Mouse (Mus musculus) neural tube, embryonic 10.5 days (tissue): ENCODE results near the gene Tmem209.

Experiments
- DNase-seq: peaks from one replicate; pipeline ENCODE4 v3.0.0-alpha.2; 2017; ENCODE audit warnings: low spot score; ENCODE audit errors: extremely low spot score

Gene Tmem209

GRCm38 (mm10) chr6:30465586-30465985 is 44.0 kb downstream of the Tmem209 start:
- no peak for DNase-seq

- no peak for DNase-seq
Measured at GRCm38 (mm10) chr6:30462822-30463221, 46.8 kb downstream of the Tmem209 start.

- no peak for DNase-seq
Measured at GRCm38 (mm10) chr6:30461755-30462344, 47.7 kb downstream of the Tmem209 start.

DNA sequence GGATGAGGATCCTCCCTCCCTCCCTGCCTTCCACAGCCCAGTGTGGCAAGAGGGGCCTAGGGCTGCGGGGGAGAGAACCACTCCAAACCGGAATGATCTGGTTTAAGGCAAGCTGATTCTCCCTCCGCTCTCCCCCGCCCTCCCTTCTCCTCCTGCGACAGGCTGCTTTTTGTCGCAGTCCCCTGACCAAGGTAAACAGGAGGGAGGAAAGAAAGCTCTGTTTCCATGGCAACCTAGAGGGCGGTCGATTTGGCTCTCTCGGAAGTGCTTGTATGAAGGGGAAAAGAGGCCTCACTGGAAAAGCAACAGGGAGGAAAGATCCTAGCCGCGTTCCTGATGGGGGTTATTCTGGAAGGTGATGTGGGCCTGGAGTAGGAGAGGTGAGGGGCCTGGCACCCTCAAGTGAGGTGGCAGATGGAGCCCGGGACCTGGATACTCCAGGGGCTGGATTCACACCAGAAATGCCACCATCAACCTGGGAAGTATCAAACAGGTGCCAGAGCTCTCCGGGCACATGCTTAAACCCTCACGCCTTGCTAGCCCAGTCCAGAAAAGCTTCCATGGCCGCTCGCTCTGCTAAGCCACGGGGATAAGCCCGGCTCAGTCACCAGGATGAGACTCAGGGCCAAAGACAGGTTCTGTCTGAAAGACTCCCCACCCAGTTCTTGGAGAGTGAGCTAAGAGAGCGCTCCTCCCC is 48.7 kb downstream of the Tmem209 start:
- DNase-seq: peak; percentile 87

GRCm38 (mm10) chr6:30459811-30460749 is 49.5 kb downstream of the Tmem209 start:
- peak; percentile 87 for DNase-seq

- no peak for DNase-seq
Measured at GRCm38 (mm10) chr6:30459056-30459747, 50.4 kb downstream of the Tmem209 start.

DNA sequence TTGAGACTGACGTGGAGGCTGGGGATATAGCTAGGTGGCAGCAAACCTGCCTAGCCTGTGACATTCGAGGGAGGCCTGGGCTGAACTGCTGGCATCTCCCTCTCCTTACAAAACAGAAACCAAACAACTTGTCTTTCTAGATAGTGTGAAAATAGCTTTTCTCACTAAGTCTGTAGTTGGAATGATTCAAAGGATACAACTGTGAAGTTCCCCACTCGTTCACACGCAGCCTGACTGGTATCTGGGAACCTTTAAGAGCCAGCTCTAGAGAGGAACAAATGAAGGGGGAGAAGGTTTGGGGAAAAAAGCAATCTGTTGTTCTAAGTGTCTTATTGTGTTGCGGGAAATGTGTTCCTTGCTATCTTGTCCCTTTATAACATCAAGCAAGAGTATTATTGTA is 51.0 kb downstream of the Tmem209 start:
- no peak for DNase-seq

GRCm38 (mm10) chr6:30456991-30457390 is 52.6 kb downstream of the Tmem209 start:
- DNase-seq: no peak

DNA sequence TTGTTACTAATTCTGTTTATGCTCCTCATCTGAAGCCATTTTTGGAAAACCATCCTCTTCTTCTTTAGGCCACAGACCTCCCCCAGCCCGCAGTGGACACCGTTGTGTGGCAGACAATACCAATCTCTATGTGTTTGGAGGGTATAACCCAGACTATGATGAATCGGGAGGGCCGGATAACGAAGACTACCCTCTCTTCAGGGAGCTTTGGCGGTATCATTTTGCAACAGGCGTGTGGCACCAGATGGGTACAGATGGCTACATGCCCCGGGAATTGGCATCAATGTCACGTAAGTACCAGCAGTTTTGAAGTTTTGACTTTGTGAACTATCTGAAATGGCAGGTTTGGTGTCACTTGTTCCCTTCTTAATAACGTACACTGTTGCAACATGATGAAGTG is 70.0 kb downstream of the Tmem209 start:
- DNase-seq: no peak

- no peak for DNase-seq
Measured at GRCm38 (mm10) chr6:30437054-30437453, 72.5 kb downstream of the Tmem209 start.

DNA sequence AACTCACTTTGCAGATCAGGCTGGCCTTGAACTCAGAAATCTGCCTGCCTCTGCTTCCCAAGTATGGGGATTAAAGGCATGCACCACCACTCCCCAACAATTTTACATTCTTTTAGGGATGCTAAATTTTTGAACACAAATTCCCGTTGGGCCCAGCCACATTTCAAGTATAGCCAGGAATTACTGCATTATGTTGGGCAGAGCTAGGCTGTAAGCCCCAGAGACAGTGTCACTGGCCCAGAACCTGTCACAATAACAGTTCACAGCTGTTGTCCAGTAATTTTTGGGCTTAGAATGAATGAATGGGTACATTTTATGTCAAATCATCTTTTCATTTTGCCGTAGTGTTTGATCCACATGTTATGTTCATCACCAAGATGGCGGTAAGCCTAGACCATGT is 73.1 kb downstream of the Tmem209 start:
- no peak for DNase-seq

DNA sequence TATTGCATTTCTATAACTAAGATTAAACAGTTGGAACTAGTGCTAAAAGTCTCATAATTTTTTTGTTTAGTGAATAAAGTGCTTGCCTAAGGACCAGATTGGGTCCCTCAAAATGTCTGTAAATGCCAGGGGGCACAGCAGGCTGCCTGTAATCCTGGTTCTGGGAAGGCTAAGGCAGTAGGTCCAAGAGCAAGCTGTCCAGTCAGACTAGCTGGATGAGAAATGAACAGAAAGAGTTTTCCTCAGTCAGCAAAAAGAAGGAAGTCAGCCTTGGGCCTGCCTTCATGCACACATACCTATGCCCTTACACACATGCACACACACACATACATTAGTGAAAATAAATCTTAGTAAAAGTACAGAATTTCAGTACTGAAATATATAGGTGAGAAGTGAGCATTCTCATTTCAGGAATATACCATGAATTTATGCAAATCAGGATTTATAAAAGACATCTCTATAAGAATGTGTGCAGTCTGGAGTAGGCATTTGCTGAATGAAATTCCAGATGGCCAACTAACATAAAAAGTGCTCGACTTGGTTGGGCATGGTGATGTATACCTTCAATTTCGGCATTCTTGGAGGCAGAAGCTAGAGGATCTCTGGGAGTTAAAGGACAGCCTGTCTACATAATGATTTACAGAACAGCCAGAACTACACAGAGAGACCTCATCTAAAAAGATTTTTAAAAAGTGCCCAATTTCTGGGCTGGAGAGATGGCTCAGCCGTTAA is 77.0 kb downstream of the Tmem209 start:
- no peak for DNase-seq
